Mouse (Mus musculus) retina, adult 2 months (tissue): ENCODE results near the gene Tnxb.
"Not testable (repeated sequence)": the region's sequence is repeated elsewhere in the genome, so short reads cannot be mapped to it uniquely, and the experiment has no call there.

Source experiments
- DNase-seq: peaks from one replicate; pipeline ENCODE4 v3.0.0-alpha.2; 2012; ENCODE audit warnings: low read depth, low spot score

The Tnxb gene

DNA sequence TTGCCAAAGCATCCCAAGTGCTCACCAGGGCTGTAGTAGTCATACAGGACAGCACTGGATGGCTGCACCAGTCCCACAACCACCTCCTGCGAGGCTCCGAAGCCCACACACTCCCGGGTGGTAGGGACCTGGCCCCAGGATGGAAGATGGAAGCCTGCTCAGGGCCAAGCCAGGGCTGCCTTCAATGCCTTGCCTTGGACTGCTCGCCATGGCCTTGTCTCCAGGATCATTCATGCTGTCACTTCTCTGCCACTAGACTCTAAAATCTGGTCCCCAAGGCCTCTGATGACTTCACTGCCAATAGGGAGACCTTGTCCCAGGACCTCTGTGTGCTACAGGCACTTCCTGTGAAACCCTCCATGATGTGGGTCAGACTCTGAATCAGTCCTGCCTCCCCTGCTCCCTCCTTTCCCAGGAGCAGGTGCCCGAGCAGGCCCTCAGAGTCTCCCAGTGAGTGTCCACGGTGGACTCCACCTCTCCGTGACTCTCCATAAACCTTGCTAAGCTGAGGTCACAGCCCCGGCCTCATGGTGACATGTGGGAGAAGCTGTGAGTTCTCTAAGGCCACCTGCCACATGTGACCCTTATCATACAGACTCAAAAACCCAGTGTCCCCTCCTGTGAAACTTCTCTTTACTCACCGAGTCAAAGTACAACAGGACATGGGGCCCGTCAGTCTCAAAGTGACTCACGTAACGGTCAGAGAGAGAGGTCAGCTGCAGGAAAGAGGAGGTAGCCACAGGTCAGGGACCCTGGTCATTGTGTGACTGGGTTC is 59.6 kb downstream of the Tnxb start:
- not testable (repeated sequence) for DNase-seq

DNA sequence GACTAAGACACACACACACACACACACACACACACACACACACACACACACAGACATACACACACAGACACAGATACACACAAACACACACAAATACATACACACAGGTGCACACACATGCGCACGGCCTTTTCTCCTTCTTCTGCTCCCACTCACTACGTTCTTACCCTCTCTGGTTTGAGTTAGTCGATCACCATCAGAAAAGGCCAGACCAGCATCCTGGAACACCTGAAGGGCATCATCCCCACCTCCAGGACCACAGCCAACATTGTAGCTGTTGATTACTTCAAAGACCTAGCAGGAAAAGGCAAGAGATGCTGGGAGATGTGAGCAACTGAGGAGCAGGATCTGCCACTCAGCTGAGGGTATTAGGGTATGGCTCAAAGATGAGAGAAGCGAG is 67.1 kb downstream of the Tnxb start:
- not testable (repeated sequence) for DNase-seq

DNA sequence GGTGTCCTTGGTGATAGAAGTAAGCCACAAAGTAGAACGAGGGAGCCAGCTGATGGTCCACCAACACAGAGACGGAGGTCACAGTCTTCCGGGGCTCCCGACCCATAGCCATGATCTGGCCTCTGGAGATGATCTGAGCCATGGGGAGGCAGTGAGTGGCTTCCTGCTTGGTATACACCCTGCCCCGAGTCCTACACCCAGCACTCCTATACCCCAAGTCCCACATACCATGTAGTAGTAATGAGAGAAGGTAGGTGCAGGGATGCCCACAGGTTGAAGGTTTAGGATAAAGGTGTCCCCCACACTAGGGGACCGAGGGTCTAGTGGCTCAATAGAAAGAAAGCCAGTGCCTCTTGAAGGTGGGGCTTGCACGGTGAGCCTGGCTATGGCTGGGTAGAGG is 69.4 kb downstream of the Tnxb start:
- DNase-seq = not testable (repeated sequence)

DNA sequence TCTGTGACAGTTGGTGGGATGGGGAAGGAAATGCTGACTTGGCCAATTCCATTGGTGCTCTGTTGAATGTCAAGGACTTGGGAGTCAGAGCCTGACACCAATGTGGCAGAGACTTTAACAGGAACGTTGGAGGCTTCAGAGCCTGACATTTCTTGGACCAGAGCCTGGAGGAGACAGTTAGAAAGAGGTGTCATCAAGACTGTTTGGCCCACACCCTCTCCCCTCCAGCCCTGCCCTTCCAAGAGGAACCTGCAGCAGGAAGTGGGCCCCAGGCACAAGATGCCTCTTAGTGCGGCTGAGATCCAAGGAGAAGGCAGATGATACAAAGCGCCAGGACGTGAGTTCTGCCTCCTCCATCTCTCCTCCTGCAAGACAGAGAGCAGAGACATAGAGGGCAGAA is 69.9 kb downstream of the Tnxb start:
- no peak for DNase-seq

DNA sequence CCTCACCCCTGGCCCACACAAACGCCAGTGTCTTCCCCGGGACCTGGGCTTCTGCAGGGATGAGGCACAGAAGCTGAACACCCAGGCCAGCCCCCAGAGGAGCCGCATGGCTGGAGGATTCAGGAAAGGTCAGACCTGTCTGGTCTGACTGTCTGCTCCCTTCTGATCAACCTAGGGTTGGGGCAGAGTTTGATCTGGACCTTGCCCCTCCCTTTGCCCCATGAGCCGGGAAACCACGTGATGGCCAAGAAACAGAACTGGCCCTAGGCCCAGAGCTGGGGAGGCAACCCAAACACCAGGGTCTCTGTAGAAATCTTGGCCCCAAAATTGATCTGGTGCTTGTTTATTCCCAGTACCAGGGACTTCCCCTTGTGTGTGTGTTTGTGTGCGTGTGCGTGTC is 73.4 kb downstream of the Tnxb start, which contains the start of gene C4b:
Gene C4b (minus strand): TSS at position 164 of the 400 bp plus-strand sequence.
- DNase-seq = no peak

DNA sequence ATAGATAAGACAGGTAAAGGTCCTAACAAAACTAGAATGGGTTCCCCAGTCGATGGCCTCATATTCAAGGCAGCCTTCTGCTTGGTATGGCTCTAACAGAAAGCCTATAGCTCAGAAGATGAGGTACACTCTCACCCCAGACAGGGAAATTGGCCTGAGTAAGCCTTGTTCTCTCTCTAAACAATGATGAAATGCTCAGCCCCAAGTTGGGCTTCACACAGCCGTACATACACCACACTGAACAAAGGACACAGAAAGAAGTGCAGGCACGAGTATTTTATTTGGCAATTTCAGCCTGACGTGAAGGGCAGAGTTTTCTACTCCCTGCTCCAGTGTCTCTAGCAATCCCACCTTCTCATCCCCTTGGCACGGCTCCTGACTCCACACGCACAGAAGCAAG is 73.9 kb downstream of the Tnxb start:
- DNase-seq = no peak

DNA sequence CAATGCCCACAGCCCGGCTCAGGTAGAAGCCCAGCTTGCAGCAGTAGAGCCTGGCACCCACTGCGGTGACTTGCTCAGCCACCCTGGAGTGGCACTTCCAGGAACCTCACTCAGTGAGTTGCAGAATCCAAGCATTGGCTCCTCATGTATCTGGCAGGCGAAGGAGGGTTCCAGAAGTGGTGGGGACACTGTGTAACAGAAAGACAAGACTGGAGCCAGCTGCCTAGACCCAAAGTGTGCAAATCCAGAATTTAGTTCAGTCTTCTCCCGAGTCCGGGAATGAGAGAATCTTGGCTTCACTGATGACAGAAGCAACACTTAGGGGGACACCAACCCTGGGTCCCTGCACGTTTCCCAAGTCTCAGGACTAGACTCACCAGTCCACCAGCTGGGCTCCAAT is 74.3 kb downstream of the Tnxb start:
- DNase-seq = not testable (repeated sequence)

DNA sequence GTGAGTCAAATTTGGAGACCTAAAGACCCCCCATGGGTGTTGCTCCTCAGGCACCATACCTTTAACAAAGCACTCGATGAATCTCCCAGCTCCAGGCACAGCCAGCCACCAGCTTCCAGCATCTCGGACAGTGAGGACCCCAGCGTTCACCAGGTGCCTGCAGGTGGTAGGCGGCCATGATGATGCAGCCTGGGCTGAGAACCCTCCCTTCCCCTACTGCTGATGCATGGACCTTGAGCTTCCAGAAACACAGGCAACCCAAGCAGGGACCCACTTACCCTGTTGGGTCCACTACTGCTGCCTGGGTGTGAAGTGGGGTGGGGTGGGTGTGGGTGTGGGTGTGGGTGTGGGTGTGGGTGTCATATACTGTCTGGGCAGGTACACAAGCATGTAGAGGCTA is 74.8 kb downstream of the Tnxb start:
- DNase-seq = not testable (repeated sequence)

DNA sequence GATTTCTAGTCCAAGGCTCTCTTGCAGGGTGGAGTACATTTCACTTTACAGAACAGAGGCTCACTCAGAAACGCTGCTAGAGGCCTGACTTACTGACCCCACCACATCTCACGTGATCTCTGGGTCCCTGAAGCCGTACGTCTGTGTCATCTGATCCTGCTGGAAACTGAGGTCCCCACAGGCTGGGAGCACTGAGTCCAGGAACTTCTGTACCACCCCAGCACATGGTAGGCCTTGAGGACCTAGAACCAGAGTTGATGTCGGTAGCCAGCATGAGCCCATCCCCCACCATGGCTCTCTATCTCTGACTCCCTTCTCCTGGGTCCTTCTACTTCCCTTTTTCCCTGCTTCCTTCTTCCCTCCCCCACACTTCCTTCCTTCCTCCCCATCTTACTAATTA is 76.2 kb downstream of the Tnxb start:
- no peak for DNase-seq

DNA sequence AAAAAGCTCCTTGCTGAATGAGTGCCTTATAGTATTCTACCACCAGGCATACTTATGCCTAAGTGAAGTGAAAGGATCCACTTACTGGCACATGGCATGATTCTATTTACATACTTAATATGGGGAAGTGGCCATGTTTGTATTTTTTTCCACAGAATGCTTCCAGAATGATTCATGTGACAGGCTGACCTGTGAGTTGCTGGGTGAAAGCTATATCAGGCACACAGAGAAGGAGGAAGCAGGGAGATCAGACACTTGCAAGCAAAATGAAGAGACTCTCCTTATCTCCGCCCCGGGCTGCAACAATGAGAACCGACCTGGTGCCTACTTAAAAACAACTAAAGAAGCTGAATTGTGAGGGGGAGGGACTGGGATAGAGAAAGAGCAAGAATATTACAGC is 91.1 kb downstream of the Tnxb start:
- DNase-seq = no peak
